Mouse (Mus musculus): ENCODE data around the gene Hsp90ab1.
A peak's percentile ranks its signal among the peaks of the same experiment; 100 is the strongest.

Gene Hsp90ab1

DNA sequence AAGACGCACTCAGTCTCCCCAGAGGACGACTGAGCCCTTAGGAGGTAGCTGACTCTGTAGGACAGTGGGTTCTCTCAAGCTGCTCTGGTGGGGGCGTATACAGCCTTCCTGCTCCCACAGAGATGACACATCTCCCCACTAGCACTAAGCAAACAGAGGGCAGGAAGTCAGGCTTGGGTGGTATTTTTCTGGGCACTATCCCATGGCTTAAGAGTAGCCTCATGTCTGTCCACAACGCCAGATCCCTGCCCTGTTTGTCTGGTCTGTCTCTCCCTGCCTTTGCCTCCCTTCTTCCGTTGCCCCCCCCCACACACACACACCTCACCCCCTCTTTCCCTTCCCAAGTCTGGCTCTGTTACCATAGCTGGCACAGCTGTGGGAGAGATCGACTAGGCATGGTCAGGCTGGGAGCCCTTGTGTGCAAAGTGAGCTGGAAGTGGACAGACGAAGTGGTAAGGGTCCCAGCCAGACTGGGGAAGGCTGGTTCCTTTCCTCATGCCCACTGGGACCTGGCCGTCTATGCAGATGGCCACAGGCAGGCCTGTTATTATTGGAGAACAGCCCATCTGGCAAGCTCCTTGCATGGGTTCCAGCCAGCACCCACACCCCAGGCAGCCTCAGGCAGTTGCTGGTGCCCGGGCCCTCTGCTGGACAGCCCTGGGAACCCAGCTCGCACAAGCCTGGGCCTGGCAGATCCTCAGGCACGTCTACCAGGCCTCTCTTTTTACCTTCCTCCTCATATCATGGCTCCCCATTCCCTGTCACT, 23.7 kb upstream of the Hsp90ab1 start:
- peak; percentile 60 for DNase-seq (ENCODE audit: low spot score)

DNA sequence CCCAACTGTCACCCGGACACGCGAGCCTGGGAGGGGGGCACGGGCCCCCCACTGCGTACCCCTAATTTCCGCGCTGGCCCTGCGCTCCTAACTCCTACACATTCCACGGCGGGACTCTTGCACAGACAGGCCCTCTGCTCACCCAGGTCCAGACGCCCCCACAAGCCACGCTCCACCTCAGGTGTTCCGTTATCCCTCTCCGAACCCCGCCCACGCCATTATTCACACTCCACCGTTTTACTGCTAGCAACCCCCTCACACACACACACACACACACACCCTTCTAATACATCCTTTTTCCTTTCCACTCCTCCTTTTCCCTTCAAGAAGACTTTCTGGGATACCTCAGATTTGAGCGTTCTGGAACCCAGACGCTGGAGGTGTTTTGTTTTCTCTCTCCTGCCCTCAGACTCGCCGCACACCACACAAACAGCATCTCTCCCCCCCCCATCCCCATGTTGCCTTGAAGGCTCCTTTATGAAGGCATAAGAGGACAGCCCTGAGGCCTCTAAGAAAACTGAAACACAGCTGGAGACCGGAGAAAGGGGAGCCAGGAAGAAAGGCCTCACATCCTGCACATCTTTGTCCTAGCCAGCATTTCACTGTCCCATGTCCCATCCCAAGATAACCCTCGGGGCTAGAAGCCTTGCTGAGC, 22.8 kb upstream of the Hsp90ab1 start:
- no peak for DNase-seq (ENCODE audit: low spot score)

DNA sequence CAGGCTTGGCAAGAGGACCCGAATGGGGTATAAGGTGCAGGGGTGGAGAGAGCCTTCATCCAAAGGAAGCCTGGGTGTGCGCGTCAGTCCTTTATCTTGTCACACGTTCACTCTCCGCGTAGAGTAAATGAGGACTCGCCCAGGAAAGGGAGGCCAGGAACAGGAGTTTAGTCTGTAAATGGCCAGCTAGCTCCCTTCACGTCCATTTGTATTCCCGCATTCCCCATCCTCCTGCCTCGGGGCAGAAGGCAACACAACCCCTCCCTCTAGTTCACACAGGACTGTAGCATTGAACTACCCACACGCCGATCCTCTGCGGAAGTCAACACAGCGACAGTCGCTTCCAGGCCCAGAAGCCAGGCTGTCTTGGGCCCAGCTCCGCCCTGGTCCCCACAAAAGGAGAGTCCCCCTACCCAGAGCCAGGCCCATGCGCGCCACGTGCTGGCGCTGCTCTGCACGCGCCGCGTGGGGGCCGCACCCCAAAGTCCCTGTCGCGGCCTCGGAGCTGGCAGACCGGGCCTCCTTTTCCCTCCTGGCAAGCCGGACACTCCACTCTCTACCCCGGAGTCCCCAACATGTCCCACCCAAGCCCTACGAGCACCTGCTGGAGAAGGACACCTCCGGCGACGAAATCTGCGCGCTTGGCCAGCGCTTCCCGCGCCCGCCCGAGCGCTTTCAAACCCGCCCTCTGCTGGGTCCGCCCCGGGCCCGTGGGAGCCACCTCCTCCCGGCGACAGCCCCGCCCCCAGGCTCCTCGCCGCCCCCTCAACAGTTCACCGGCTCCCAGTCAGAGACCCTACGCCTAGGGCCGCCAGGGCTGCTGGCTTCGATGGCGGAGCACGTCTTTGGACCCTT, 22.0 kb upstream of the Hsp90ab1 start:
- peak; percentile 75 for DNase-seq (ENCODE audit: low spot score)

DNA sequence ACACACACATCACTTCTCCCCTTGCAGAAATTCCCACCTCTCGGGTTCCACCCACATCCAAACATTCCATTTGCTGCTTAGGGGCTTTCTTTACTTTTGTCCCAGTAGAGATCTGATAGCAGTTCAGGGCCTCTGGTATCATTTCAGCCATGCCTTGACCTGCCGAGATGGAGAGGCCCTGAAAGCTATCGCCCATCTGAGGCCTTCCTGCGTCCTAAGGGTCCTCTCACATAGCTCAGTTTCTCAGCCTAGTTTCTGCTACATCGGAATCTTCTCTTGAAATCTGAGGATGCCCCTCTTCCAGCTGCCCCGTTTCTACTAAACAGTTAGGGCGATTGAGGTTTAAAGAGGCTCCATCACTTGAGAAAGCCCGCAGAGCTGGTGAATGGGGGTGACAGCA, 21.1 kb upstream of the Hsp90ab1 start:
- no peak for DNase-seq (ENCODE audit: low spot score)

DNA sequence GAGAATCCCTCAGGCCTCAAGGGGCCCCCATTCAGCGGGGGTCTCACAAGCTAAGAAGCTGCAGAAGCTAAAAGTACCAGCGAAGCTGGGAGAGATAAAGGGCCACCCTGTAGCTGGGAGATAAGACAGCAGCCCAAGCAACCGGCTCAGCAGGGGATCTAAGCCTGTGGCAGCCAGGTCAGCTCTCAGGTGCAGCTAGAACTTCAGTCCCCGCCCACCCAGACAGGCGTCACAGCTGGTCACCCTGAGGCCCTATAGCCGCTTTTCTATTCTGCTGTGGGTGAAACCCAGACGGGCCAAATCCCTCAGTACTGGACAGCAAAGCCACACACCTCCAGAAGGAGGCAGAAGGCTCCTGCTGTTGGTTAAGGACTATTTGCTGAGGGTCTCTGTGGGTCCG, 20.4 kb upstream of the Hsp90ab1 start:
- DNase-seq (ENCODE audit: low spot score): no peak

DNA sequence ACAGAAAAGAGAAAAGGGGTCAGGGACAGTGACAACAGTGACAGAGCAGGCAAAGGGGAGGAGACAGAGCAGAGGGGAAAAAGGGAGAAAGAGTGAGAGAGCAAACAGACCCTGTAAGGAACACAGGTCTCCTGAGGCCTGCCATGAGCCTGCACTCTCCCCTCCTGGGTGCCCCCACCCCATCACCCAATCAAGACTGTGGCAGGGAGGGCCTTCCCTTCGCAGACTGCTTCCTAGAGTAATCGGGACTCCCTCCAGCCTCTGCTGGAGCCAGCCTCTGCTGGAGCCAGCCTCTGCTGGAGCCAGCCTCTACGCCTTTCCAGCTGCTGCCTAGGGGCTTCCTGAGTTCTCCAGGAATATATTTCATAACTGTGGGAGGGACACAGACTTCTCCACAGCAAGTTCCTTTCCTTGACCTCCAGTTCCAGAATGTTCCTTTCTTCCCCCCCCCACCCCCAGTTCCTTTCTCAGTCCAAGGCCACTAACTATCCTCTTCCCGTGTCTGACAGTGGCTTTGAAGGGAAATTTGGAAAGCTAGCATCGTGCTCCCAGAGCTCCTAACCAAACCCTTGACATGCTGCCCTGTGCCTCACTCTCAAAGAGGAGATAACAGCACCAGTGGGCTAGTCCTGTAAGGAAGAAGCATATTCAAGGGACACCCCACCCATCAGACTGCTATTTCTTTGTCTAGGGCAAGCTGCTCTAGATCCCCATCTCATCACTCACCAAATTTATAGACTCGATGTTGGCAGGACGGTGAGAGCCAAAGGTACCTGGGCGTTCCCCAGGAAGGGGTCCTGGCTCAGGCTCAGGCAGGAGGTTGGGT, 19.7 kb upstream of the Hsp90ab1 start:
- no peak for DNase-seq (ENCODE audit: low spot score)

DNA sequence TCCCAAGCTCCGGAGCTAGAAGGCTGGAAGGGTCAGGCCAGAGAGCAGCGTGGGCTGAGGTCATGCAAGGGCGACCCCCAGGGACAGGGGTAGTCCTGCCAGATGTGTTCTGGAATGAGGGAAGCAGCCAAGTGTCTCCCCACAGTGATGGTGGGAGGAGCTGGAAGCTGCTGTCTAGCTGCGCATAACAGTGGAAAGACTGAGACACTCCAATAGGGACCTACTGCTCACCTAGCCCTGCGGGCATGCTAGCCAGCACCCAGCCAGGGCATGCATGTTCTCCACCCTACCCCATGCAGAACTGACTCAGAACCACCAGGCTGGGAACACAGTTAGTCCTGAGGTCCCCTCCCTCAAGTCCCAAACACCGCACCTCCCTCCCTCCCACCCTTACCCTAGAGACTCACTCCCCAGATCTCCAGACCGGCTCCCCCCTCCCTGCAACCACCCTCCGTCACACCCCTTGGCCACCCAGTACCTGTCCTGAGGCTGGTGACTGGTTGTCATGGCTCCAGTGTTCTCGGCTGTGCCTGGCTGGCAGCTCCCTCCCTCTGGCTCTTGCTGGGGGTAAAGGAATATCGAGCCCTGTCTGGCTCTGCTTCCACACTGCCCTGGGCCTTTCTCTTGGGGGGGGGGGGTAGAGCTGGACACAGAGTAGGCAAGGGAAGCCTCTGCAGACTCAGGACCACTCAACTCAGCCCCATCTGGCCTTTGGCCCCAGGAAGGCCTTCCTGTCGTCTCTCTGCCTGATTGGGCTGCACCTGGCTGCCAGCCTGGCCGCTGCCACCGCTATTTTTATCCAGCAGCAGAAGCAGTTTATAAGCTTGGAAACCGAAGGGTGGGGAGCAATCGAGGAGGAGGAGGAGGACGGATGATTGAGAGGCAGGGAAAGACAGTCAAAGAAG, 18.9 kb upstream of the Hsp90ab1 start:
- DNase-seq (ENCODE audit: low spot score): no peak

DNA sequence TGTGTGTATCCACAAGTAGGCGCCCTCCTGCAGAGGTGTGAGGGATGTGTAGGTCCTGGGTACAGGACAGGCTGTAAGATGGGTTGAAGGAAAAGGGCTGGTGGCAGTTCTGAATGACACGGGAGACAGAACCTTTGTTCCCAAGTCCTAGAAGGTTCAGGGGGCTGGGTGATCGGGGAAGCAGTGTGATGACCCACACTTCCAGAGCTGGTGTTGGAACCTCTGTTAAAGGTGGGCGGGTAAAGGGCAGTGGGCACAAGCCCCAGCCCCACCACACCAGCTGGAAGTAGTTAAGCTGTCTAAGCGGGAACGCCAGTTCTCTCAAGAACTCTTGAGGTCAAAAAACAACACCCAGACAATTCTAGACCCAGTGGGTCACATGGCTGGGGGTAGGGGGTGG, 17.3 kb upstream of the Hsp90ab1 start:
- no peak for DNase-seq (ENCODE audit: low spot score)

DNA sequence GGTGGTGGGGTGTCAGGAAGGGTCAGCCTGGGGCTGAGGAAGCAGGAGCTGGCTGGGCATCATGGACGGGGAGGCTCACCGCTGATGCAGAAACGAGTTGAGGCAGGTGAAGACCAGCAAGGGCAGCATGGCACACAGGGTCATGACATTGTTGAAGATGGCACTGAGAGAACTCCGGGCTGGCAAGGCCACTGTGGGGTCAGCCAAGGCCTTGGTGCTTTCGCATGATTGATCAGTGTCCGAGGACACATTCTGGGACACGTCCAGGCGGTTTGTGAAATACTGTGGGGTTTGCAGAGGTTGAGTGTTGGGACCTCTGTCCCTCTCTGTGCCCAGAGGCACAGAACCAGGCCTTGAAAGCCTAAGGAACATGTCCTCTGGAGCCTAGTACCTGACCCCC, 16.8 kb upstream of the Hsp90ab1 start:
- DNase-seq (ENCODE audit: low spot score): no peak

DNA sequence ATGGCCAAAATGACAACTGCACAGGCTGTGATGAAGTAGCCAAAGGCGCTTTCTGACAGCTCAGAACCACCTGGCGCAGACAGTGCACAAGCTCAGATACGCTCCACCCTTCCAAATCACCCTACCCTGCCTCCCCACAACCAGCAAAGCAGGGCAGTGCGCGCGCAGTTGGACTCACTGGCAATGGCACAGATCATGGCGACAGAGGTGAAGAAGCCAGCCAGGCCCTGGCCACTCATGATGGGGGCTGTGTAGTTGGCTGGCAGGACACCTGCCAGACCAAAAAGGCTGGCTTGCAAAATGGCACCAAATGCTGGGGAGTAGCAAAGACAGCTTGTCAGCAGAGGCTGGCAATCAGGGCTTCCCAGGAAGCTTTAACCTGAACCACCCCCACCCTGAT, 16.2 kb upstream of the Hsp90ab1 start:
- DNase-seq (ENCODE audit: low spot score): no peak

DNA sequence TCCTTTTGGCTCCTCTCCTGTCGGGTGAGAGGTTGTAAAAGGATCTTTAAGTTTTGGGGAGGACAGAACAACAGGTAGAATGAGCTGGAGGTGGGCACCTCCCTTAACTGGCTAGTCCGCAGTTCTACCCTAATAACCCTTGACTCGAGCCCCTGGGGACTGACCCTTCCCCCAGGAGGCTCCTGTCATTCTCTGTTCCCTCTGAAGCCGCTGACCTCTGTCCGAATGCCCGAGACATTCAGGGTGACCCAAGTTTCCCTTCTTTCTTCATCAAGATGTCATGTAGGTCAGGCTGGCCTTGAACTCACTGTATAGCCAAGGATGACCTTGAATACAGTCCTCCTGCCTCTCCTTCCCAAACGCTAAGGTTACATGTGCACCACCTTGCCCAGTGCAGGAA, 15.3 kb upstream of the Hsp90ab1 start:
- DNase-seq (ENCODE audit: low spot score): no peak

DNA sequence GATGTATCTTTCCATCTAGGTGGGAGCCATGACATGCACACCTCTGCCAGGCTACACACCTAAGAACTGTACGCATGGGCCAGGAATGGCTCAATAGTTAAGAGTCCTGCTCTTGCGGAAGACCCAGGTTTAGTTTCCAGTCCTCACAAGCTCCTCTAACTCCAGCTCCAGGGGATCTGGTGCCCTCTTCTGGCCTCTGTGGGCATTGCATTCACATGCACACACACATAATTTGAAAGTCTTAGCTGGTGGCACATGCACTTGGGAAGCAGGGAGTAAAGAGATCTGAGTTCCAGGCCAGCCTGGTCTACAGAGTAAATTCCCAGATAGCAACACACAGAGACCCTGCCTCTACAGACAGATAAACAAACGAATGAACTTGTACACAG, 13.4 kb upstream of the Hsp90ab1 start:
- DNase-seq (ENCODE audit: low spot score): no peak

DNA sequence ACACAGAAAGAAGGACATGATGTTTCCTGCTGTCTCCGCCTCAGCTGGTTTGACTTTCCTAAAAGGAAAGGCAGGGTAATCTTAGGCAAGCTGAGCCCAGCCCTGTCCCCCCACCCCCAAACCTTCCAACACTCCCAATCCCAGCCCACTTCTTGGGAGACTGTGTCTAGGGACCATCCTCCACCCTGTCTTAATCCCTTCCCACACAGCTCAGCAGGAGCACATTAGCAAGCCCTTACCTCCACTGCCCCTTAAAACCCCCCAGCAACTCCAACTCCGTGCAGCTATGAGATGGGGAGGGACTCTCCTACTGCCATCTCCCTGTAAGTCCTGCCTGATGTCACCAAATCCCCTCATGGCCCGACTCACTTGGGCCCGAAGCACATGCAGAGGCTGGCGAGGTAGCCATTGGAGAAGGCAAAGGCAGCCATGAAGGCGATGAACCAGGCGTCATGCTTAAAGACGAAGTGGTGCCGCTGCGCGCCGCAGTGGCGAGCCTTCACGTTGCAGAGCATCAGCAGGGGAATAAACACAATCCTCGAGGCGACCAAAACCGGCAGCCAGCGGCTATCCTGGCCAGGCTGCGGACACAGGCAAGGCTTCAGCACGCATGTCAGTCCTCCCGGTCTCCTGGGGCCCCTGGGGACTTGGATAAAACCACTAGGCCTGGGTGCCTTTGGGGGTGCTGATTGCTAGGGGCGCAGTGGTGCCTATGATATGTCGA, 12.8 kb upstream of the Hsp90ab1 start:
- no peak for DNase-seq (ENCODE audit: low spot score)

DNA sequence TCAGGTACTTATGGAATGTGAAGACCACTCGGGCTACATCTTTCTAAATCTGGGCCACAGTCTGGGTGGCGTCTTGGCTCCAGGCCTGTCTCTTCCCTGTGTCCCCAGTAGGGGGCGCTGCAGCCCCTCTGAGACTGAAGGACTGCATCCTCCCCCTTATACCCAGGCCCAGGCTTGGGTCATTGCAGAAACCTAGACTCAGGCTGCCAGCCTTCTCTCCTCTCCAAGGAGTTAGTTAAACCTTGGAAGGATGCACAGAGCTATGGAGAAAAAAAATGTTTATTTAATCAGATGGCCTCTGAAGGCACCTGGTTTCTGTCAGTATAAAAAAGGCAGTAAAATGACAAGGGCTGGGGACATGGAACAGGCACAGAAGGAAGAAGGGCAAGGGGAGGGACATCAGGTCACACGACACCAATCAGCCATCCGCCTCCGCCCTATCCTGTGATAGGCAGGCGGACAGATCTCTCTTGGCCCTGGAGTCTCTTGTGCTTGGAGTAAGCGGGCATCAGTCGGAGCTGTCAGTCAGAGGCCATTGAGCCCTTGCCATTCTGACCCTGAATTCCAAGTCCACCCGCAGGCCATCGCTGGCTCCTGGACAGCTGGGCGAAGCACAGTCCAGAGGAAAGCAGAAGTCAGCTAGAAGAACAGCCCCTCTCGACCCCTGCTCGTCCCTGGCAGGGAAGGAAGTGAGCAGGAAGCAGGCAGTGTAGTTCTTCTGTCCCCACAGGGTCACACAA, 12.0 kb upstream of the Hsp90ab1 start:
- DNase-seq (ENCODE audit: low spot score): peak; percentile 88

DNA sequence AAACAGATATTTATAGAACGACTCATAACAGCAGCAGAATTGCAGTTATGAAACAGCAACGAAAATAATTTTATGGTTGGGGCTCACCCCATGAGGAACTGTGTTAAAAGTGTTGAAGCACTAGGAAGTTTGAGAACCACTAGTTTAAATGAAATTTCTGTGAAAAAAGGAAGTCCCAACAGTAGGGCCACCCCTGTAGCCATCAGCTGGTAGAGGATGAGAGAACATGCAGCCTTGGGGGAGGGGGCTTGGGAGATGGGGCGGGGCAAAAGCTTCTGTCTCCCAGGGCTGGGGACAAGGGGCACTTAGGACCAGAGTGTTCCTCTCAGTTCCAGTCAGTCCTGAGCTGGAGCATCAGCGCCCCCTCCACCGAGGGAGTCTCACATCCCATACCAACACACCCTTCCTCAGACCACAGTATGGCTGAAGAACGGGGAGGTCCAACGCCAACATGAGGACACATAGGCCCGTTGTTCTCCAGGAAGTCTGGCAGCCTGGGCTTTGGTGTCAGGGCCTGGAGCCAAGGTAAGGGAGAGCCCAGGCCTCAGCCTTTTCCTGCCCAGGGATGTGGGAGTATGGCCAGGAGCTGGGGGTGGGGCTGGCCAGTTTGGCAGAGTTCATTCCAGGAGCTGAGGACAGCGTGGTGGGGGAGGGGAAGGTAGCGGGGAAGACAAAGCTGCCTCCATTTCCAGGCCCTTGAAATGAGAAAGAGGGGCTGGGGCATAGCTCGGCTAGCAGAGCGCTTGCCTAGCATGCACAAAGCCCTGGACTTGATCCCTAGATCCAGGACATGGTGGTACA, 11.2 kb upstream of the Hsp90ab1 start:
- no peak for DNase-seq (ENCODE audit: low spot score)

DNA sequence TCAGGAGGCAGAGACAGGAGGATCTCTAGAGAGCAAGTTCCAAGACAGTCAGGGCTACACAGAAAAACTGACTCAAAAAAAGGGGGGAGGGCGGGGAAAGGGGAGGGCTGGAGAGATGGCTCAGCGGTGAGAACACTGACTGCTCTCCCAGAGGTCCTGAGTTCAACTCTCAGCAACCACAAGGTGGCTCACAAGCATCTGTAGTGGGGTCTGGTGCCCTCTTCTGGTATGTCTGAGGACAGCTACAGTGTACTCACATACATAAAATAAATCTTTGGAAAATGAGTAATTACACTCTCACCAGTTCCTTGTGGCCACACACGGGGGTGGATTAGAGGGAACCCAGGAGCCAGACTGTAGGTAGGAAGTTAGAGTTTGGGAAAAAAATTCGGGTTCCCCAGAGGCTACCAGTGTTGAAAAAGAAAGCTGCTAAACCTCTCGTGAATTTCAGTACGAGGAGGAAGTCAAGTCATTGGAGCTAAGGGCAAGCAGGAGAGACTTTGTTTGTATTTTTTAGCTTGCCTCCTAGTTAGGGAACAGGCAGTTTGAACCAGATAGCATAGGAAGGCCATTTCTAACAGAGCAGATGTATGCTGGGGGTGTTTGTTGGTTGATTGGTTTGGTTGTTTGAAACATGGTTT, 9.8 kb upstream of the Hsp90ab1 start:
- no peak for DNase-seq (ENCODE audit: low spot score)

DNA sequence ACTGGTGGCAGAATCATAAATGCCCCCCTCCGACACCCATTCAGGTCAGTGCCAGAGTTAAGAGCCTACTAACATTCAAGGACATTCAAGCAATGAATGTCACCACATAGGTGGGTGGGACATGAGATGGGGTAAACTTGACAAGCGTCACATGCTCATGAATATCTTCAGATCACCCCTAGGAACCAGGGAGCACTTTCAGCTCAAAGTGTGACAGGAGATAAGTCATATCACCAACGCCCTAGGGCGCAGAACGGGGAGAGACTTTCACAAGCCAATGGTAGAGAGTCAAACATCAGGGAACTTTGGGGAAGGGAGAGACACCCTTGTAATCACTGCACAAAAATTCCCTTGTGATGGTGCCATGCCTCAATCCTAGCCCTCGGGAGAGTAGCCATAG, 9.1 kb upstream of the Hsp90ab1 start:
- DNase-seq (ENCODE audit: low spot score): no peak

DNA sequence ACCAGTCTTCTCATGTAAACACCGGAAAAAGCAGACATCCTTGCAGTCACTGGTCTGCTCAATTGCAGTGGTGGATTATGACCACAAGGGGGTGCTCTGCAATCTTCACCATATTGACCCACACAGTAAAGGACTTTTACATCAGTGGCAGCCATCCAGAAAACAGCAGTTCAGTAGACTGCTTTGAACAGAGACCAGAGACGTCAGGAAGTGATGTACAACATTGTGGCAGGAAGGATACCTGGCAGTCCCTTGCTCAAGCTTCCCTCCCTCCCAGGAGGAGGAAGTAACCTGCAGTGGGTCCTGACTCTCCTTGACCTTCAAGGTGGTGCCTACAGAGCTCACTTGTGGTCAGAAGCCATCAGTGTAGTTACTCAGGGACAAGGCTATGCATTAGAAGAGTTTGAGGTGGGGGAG, 8.5 kb upstream of the Hsp90ab1 start:
- DNase-seq (ENCODE audit: low spot score): peak; percentile 84

Data from embryo, embryonic 10 days (tissue).